Mouse (Mus musculus) Patski (cell line): ENCODE data around the gene Cyth4. TPM values are rescaled to one million over a fixed set of nuclear protein-coding genes. Genes with fewer than 3 reads are reported as not detected.

ENCODE experiments used
- ATAC-seq: fragments of 100-300 bp; one replicate; pipeline ENCODE4 v1.8.0; 2021
- CTCF ChIA-PET: fragments of 350-600 bp; sonication (Branson Sonifier 250); formaldehyde crosslinking; loops from one replicate; lab custom pipeline; 2022; ENCODE audit warnings: inconsistent platforms; lab: Charles Lee
- POLR2A ChIA-PET: fragments of 350-600 bp; sonication (Branson Sonifier 250); formaldehyde crosslinking; loops from one replicate; lab custom pipeline; 2022; ENCODE audit warnings: antibody characterized with exemption, inconsistent platforms; lab: Charles Lee
- DNase-seq: peaks from one replicate; pipeline ENCODE4 v3.0.0-alpha.2; 2011; ENCODE audit warnings: low read depth, low spot score
- H3K27me3 ChIP-seq: fragments of 371-371 bp; one replicate; pipeline ENCODE4 v1.5.1; 2021
- CTCF ChIP-seq: fragments of 100-300 bp; IDR thresholded peaks from one replicate; pipeline ENCODE4 v1.5.1; 2021
- in situ Hi-C: fragments of 300-500 bp; cut with MboI; formaldehyde crosslinking; loops from 3 replicates; pipeline ENCODE4 v1.11.1; 2018; ENCODE audit warnings: low pct_unique_long_range_greater_than_20kb, mixed read lengths
- polyA plus RNA-seq: library from polyadenylated mRNA; unstranded; gene quantifications from one replicate; pipeline ENCODE4 v1.2.3, GENCODE M21; 2021

The Cyth4 gene
- polyA plus RNA-seq, result 0.03 TPM

GRCm38 (mm10) chr15:78596914-78597313 lies at the start of gene Cyth4:
TSS of gene Cyth4 (plus strand) at chr15:78597047.
- CTCF ChIA-PET, result no interaction called here
- peaks cover 8% of the 10 kb centered on the region for H3K27me3 ChIP-seq
- POLR2A ChIA-PET, result no interaction called here
- in situ Hi-C loops, result no loop called here
- no peak for ATAC-seq
- no peak for DNase-seq
- TF ChIP-seq CTCF, result no peak

DNA sequence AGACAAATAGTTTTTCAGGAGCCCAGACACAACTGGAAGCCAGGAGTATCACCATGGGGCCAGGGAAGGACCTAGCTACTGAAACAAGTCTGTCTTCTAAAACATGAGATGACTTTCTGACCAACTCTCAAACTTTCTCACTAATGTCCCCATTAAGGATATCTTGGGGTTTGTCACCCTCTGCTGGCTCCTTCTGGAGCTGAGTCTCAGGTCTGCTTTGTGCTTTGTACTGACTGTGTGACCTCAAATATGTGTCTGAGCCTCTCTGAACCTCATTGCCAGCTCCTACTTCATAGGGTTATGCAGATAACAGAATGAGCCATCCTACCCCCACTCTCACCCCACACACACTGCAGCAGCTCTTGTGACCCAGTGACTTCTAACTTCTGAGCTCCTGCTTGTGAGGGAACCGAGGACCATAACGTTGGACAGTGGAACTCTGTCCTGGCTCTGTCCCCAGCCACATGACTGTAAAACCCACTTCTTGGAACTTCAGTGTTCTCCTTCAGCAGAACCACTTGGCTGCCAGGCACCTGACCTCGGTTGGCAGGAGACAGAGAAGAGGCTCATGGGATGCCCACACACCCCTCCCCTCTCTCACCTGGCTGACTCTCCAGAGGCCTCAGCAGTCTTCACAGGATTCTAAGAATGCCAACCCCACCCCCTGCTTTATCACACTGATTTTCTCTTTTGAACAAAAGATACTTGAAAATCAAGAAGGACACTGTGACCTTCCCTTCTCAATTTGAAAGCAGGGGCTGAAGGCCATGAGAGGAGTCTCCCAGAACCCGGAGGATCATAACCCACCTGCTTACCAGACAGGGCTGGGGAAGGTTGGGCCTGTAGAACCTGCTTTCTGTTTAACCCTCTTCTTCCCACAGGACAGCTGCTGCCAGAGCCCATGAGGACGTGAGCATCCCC lies 49.2 kb upstream of the Cyth4 start:
- CTCF ChIA-PET, result interaction anchor here (0.7 to 1.2 kb wide), 2 partner anchors 42 to 100 kb away, joined by 3 to 4 read pairs; no protein-coding TSS in a partner anchor
- in situ Hi-C loops, result loop anchor here (5.0 kb wide), 1 partner anchor 195 kb away; no protein-coding TSS in a partner anchor
- no peak for TF ChIP-seq CTCF
- no peak for ATAC-seq
- no peak for DNase-seq
- POLR2A ChIA-PET, result no interaction called here
- H3K27me3 ChIP-seq, result peaks cover 7% of the 10 kb centered on the region

DNA sequence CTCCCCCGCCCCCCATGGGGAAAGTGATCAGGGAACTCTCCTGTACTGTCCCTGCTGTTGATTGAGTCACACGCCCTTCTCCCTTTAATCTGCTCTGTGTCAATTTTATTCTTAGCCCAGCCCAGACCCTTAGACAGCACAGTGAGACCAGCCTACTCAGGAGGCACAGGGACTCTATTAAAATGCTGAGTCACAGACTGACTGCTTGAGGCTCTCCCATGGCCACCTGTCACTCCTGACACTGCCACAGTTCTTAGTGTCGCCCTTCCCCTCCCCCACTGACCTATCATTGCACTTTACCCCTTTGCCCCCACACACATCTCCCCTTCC lies 48.5 kb upstream of the Cyth4 start:
- ChIA-PET CTCF (no interaction called here), POLR2A (no interaction called here)
- no peak for DNase-seq
- ATAC-seq, result no peak
- in situ Hi-C loops, result loop anchor here (5.0 kb wide), 1 partner anchor 196 kb away; no protein-coding TSS in a partner anchor
- TF ChIP-seq CTCF, result no peak
- H3K27me3 ChIP-seq, result peaks cover 4% of the 10 kb centered on the region

DNA sequence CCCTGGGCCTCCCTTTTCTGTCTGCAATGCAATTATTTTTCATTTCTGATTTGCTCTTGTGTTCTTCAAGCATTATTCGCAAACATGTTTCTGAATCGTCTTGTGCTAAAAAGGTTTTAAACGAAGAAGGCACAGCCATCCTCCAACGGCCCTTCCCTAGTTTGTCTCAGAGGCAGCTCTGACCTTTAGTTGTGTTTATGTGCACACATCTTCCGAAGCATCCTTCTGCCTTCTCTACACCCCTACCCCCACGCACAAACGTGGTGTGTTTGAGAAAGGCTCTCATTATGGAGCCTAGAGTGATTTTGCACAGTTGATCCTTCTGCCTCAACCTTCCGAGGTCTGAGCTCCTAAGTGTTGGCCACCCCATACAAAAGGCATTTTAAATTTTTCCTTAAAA lies 48.1 kb upstream of the Cyth4 start:
- TF ChIP-seq CTCF, result no peak
- no peak for DNase-seq
- ChIA-PET POLR2A (no interaction called here), CTCF (no interaction called here)
- no peak for ATAC-seq
- H3K27me3 ChIP-seq, result no peaks in the 10 kb centered on the region
- in situ Hi-C loops, result loop anchor here (5.0 kb wide), 1 partner anchor 196 kb away; no protein-coding TSS in a partner anchor

- DNase-seq, result no peak
- TF ChIP-seq CTCF, result no peak
- in situ Hi-C loops, result loop anchor here (5.0 kb wide), 1 partner anchor 197 kb away; no protein-coding TSS in a partner anchor
- no peaks in the 10 kb centered on the region for H3K27me3 ChIP-seq
- CTCF ChIA-PET, result no interaction called here
- POLR2A ChIA-PET, result no interaction called here
- ATAC-seq, result no peak
These were observed 47.6 kb upstream of the Cyth4 start for GRCm38 (mm10) chr15:78549189-78549734.

GRCm38 (mm10) chr15:78554545-78555313 lies 42.1 kb upstream of the Cyth4 start:
- H3K27me3 ChIP-seq, result peaks cover 15% of the 10 kb centered on the region
- POLR2A ChIA-PET, result no interaction called here
- DNase-seq (no peak), ATAC-seq (no peak)
- in situ Hi-C loops, result loop anchor here (10.0 kb wide), 1 partner anchor 300 kb away; no protein-coding TSS in a partner anchor
- no peak for TF ChIP-seq CTCF
- CTCF ChIA-PET, result interaction anchor here (1.2 to 1.7 kb wide), 2 partner anchors 12 to 21 kb away, joined by 3 to 5 read pairs; no protein-coding TSS in a partner anchor

DNA sequence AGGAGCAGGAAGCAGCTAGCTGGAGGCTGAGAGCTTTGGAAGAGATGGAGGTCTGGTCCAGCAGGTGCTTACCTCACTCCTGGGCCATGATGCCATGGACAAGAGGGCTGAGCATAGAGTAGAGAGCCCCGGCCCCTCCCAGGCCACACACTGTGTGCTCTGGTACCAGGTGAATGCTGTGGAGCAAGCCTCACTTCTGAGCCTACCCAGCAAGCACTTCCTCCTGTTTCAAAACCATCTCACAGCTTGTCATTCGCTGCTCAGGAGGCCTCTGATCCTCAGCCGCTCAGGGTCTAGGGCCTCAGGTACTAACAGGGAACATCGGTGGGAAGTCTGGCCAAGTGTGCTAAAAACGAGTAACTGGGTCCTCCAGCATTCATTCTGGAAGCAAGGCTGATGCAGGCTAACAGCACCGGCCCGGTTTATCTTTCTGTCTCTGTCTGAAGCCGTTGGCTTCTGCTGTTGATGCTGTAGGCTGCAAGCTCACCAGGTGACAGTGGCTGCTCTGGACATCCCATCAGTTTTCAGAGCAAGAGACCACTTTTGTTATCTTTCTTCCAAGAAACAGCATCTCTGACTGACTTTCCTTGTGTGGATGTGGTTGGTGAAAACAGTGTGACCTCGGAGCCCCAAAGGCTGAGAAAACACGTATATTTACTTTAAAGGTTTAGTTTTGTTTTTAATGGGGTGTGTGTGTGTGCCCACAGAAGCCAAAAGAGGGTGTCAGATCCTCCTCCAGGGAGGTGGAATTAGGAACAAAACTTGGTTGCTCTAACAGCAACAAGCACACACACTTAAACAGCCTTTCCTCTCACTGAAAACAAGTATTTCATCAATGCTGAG lies 38.9 kb upstream of the Cyth4 start:
- in situ Hi-C loops, result loop anchor here (10.0 kb wide), 1 partner anchor 303 kb away; no protein-coding TSS in a partner anchor
- peaks cover 17% of the 10 kb centered on the region for H3K27me3 ChIP-seq
- TF ChIP-seq CTCF, result no peak
- POLR2A ChIA-PET, result no interaction called here
- no peak for DNase-seq
- ATAC-seq, result no peak
- CTCF ChIA-PET, result interaction anchor here (1.0 kb wide), 1 partner anchor 22 kb away, joined by 3 read pairs; no protein-coding TSS in a partner anchor

DNA sequence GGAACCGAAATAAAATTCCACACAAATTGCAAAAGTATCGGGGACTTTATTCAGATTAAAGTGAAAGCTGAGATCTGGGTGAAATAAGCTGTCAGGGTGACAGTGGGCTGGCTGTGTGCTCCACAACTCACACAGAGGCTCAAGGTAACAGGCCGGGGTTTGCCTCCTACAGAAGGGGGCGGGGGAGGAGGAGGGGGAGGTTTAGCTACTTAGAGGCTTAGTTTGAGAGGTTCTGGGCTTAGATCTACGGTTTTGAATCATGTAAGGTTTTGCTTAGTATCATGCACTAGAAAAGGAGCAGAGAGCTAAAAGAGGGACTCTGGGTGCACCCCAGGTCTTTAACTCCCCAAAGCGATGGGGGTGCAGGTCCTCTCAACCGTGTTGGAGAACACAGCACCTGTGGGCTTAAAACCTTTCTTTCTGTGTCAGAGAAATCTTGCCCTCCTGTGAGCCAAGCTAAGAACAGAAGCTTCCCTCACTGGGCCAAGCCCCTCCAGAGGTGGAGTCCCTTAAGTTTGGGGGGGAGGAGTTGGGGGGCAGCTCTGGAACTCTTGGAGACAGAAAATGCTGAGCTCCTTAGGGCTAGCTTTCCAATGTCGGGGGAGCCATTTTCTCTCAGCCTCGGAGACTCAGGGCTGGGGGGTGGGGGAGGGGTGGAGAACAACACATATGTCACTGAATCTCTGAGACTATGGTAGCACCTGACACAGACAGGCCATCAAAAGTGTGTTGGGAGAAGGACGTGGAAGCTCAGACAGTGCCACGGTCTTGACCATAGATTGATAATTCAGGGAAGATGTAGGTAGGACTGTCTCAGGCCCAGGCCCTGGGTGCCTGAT lies 37.5 kb upstream of the Cyth4 start:
- H3K27me3 ChIP-seq, result peaks cover 25% of the 10 kb centered on the region
- ATAC-seq (no peak), DNase-seq (no peak)
- no peak for TF ChIP-seq CTCF
- POLR2A ChIA-PET, result no interaction called here
- CTCF ChIA-PET, result interaction anchor here (1.6 kb wide), 1 partner anchor 112 kb away, joined by 4 read pairs; no protein-coding TSS in a partner anchor
- in situ Hi-C loops, result loop anchor here (10.0 kb wide), 1 partner anchor 305 kb away; no protein-coding TSS in a partner anchor

DNA sequence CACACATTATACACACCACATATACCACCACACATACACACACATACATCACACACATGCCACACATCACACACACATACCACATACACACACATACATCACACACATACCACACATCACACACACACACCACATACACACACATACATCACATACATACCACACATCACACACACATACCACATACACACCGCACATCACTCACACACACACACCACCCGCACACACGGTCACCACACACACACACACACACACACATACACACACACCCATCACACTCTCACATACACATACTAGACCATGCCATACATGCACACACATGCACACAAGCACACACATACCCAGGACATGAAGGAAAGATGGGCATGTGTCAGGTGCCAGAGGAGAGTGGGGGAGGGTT lies 33.5 kb upstream of the Cyth4 start:
- ChIA-PET CTCF (interaction anchor here (1.4 kb wide), 1 partner anchor 116 kb away, joined by 3 read pairs; no protein-coding TSS in a partner anchor), POLR2A (no interaction called here)
- H3K27me3 ChIP-seq, result peaks cover 20% of the 10 kb centered on the region
- in situ Hi-C loops, result no loop called here
- no peak for TF ChIP-seq CTCF
- no peak for ATAC-seq
- DNase-seq, result no peak
